Mouse (Mus musculus) midbrain, embryonic 16.5 days (tissue): ENCODE results near the gene Myo1f. TPM values are rescaled to one million over a fixed set of nuclear protein-coding genes. Genes with fewer than 3 reads are reported as not detected.

Source experiments
- polyA plus RNA-seq: library from polyadenylated mRNA; unstranded; fragments of >200 nt; fragmentation: Nextera tagmentation; extraction: Ambion mirVana; gene quantifications from 2 replicates; pipeline ENCODE4 v1.2.1, GENCODE M21; 2015

Gene Myo1f
- polyA plus RNA-seq, 1 experiment from 2014 or later, result 1.6 TPM

Other genes starting within 250 kb of the Myo1f start
- gene Zfp81, start 196.8 kb upstream of the Myo1f start, polyA plus RNA-seq, result 12.9 and 17.0 TPM in 2 replicates
- gene Zfp101, start 161.1 kb upstream of the Myo1f start, polyA plus RNA-seq, result 10.5 and 13.7 TPM in 2 replicates
- gene Actl9, start 122.8 kb upstream of the Myo1f start, polyA plus RNA-seq, result not detected in 2 replicates
- 62.2 and 66.8 TPM in 2 replicates for gene Adamts10, start 31.5 kb upstream of the Myo1f start, polyA plus RNA-seq
- gene Zfp414, start 73.4 kb downstream of the Myo1f start, polyA plus RNA-seq, result 68.1 and 75.1 TPM in 2 replicates
- 0.40 TPM in 1 of 2 replicates, not detected in the other for gene Pram1, start 82.3 kb downstream of the Myo1f start, polyA plus RNA-seq
- 190 and 198 TPM in 2 replicates for gene Hnrnpm, start 131.2 kb downstream of the Myo1f start, polyA plus RNA-seq
- 62.9 and 74.6 TPM in 2 replicates for gene March2, start 163.0 kb downstream of the Myo1f start, polyA plus RNA-seq
- 503 and 519 TPM in 2 replicates for gene Rab11b, start 204.8 kb downstream of the Myo1f start, polyA plus RNA-seq
- 16.8 and 17.4 TPM in 2 replicates for gene Angptl4, start 226.1 kb downstream of the Myo1f start, polyA plus RNA-seq